Mouse (Mus musculus) liver, adult 2 months (tissue): ENCODE measurements at regions not wholly inside any gene's neighbourhood (a gene's known extent, or its start where the extent isn't known, plus 50 kb on each side); places are given as distances from the start of the nearest gene placed in this dataset.

Experiments used
- DNase-seq: peaks from one replicate; pipeline ENCODE4 v3.0.0-alpha.2; 2011; ENCODE audit warnings: low read depth, low spot score; ENCODE audit errors: extremely low read depth
- H3K27ac ChIP-seq: fragments of 200-500 bp; replicated peaks from 2 replicates; pipeline ENCODE4 v1.5.1; 2012; ENCODE audit warnings: low read depth, mild to moderate bottlenecking, control low read depth, inconsistent platforms, low read length; ENCODE audit not compliant: insufficient read depth
- H3K27me3 ChIP-seq: fragments of 200-500 bp; 2 replicates; pipeline ENCODE4 v1.6.1; 2012; ENCODE audit warnings: mild to moderate bottlenecking, moderate library complexity, low read length, inconsistent platforms; ENCODE audit not compliant: control insufficient read depth, insufficient read depth
- H3K36me3 ChIP-seq: fragments of 200-500 bp; 2 replicates; pipeline ENCODE4 v1.6.1; 2012; ENCODE audit warnings: low read length, inconsistent platforms; ENCODE audit not compliant: control insufficient read depth, insufficient read depth
- H3K4me1 ChIP-seq: fragments of 200-500 bp; 2 replicates; pipeline ENCODE4 v1.6.1; 2011; ENCODE audit warnings: low read length; ENCODE audit not compliant: control insufficient read depth, insufficient read depth
- H3K4me3 ChIP-seq: fragments of 200-500 bp; 2 replicates; pipeline ENCODE4 v1.5.1; 2011; ENCODE audit warnings: low read depth, mild to moderate bottlenecking, control low read depth, low read length, moderate library complexity; ENCODE audit not compliant: insufficient read depth
- H3K79me2 ChIP-seq: fragments of 200-500 bp; 2 replicates; pipeline ENCODE4 v1.6.1; 2012; ENCODE audit warnings: inconsistent platforms, mild to moderate bottlenecking, low read length, moderate library complexity; ENCODE audit not compliant: control insufficient read depth, insufficient read depth
- H3K9ac ChIP-seq: fragments of 200-500 bp; 2 replicates; pipeline ENCODE4 v1.6.1; 2012; ENCODE audit warnings: low read depth, mild to moderate bottlenecking, control low read depth, inconsistent platforms, low read length
- CTCF ChIP-seq: fragments of 200-500 bp; IDR thresholded peaks from 2 replicates; pipeline ENCODE4 v1.5.1; 2011; ENCODE audit warnings: low read depth, low read length, control low read depth
- POLR2A ChIP-seq: fragments of 200-500 bp; IDR thresholded peaks from 2 replicates; pipeline ENCODE4 v1.6.1; 2011; ENCODE audit warnings: low read length, control low read depth; ENCODE audit not compliant: insufficient read depth; ENCODE audit errors: extremely low read depth
- WGBS: fragments of 180-500 bp; shearing (Covaris S2); methylation state at CpG from one replicate; pipeline ENCODE4 v1.1.7; 2018; 5-methylcytosine and 5-hydroxymethylcytosine counted together

DNA sequence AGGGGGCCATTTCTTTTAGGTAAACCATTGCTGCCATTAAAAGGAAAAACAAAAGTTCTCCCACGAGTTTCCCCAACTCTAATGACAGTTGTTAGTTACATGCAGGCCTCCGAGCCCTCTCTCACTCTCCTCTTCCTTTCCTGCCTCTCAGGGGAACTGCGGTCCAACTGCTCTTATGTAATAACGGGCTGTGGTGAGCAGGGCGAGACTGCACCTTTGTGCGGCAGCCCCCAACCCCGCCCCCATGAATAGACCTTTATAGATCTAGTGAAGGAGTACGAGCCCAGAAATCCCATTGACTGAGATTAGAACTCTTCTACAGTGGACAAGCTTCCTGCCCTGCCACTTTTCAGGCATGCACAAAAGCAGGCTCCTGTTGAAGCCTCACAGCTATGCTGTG lies 81.8 kb upstream of the Pcgf5 start:
- Histone ChIP-seq H3K4me3 (no peak overlapping the region), H3K9ac (no peak overlapping the region), H3K27ac (no peak overlapping the region), H3K79me2 (no peaks in the 10 kb centered on the region), H3K27me3 (no peaks in the 10 kb centered on the region), H3K4me1 (peaks cover 2% of the 10 kb centered on the region), H3K36me3 (no peaks in the 10 kb centered on the region)
- 65% methylated on average over 8 of the region's 8 CpGs for WGBS
- TF ChIP-seq CTCF = no peak
- no peak for TF ChIP-seq POLR2A
- DNase-seq = no peak

DNA sequence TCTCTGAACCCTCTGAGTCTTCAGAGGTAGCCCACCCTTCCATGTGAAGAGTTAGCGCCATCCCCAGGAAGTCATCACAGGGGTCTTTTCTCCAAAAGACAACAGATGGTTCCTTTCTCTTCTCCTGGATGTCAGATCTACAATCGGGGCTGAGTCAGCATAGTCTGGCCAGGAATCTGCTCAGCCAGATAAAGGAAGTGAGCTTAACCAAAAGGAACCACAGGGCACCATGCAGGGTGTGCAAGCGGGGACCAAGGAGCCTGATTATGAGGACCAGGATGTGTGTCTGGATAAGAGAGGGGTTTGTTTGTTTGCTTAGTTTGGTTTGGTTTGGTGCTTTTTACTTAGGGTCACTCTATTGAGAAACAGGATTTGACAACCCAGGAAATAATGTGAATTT lies 74.6 kb upstream of the Pcgf5 start:
- Histone ChIP-seq H3K4me3 (no peak overlapping the region), H3K9ac (no peak overlapping the region), H3K27ac (no peak overlapping the region), H3K79me2 (no peaks in the 10 kb centered on the region), H3K27me3 (no peaks in the 10 kb centered on the region), H3K4me1 (no peaks in the 10 kb centered on the region), H3K36me3 (no peaks in the 10 kb centered on the region)
- DNase-seq = no peak
- TF ChIP-seq CTCF (no peak), POLR2A (no peak)
- 60% methylated on average over 3 of the region's 3 CpGs for WGBS

DNA sequence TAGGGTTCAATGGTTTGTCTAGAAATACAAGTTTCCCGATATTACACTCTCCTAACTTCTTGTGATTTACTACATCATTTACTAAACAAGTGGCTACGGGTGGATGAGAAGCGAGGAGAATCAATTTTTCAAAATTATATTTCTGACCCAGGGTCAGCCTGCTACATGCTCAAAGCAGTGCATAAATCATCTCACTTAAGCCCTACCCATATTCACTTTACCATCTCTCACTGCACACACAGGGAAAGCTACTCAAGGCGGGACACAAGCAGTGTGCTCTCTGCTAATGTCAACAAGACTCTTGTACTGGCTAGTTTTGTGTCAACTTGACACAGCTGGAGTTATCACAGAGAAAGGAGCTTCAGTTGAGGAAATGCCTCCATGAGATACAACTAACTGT lies 62.6 kb upstream of the Pcgf5 start:
- Histone ChIP-seq H3K36me3 (no peaks in the 10 kb centered on the region), H3K4me1 (no peaks in the 10 kb centered on the region), H3K27me3 (no peaks in the 10 kb centered on the region), H3K27ac (no peak overlapping the region), H3K9ac (no peak overlapping the region), H3K79me2 (no peaks in the 10 kb centered on the region), H3K4me3 (no peak overlapping the region)
- WGBS = 77% methylated on average over 4 of the region's 4 CpGs
- DNase-seq = no peak
- TF ChIP-seq CTCF (no peak), POLR2A (no peak)

DNA sequence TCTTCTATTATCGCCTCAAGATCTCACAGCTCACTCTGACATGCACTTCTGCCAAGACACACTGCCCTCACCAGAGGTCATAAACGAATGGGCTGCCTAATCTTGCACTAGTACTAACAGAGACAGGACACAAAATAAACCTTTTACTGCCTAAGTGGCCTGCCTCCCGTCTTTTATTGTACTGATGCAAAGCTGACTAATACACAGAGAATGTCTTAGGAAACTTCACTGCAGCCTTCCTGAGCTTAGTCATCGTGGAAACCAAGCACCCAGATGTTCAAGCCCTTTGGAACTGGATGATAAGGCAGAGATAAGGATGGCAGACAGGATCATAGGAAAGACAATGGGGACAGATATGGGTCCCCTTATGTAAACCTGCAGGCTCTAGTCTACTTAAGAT lies 57.3 kb upstream of the Pcgf5 start:
- H3K4me1 ChIP-seq = no peaks in the 10 kb centered on the region
- H3K9ac ChIP-seq = no peak overlapping the region

DNA sequence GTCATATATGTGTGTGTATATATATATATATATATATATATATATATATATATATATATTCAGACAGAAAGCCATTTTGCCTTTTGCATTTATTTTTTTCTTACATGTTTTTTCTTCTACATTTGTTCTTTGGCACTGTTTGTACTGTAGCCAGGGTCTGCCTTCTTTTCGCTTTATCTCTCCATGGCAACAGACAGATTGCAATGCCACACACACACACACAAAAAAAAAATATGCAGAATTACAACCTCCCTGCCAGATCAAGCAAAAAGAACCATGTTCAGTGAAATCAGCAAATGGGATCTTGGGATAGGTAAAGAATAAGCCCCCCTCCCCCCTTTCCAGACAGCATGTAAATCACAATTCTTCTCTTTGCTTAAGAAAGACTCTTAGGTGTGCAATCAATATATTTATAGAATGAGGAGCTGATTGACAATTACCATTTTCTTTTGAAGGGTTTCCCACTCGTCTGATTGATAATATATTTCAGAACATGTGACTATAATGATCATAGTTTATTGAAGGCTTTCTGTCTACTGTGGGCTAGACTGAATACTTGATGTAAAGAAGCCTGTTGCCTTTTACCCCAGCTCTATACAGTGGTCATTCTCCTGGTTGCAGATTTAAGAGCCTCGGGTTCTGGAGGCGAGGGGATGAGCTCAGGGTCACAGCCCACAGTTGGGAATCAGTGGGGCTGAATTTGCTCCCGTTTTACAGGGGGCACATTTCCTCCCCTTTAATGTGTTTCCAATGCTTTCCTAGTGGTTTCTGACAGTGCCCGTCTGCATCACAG lies 54.7 kb upstream of the Pcgf5 start:
- Histone ChIP-seq H3K9ac (no peak overlapping the region), H3K27me3 (no peaks in the 10 kb centered on the region), H3K27ac (no peak overlapping the region), H3K4me3 (no peak overlapping the region), H3K79me2 (no peaks in the 10 kb centered on the region), H3K4me1 (no peaks in the 10 kb centered on the region), H3K36me3 (no peaks in the 10 kb centered on the region)
- TF ChIP-seq CTCF (no peak), POLR2A (no peak)
- DNase-seq = no peak
- WGBS = 69% methylated on average over 6 of the region's 6 CpGs

More for the DNA sequence above, 57.3 kb upstream of the Pcgf5 start:
- TF ChIP-seq CTCF (no peak), POLR2A (no peak)
- Histone ChIP-seq H3K79me2 (no peaks in the 10 kb centered on the region), H3K27me3 (no peaks in the 10 kb centered on the region), H3K4me3 (no peak overlapping the region), H3K27ac (no peak overlapping the region), H3K36me3 (no peaks in the 10 kb centered on the region)
- DNase-seq = no peak
- WGBS = 19% methylated on average over 4 of the region's 4 CpGs
